Mouse (Mus musculus) kidney, postnatal 0 days (tissue): ENCODE data around the gene Lyg1. TPM values are rescaled to one million over a fixed set of nuclear protein-coding genes. Genes with fewer than 3 reads are reported as not detected.

ENCODE experiments used
- ATAC-seq: fragments of 200-750 bp; cut with Nextera tagmentation; replicated peaks from 2 replicates; pipeline ENCODE4 v1.8.0; 2017; ENCODE audit warnings: low read depth, moderate number of reproducible peaks, moderate TSS enrichment, moderate library complexity; ENCODE audit not compliant: low FRiP score
- DNase-seq: peaks from one replicate; pipeline ENCODE4 v3.0.0-alpha.2; 2016; ENCODE audit warnings: low spot score
- H3K27ac ChIP-seq: fragments of 300-500 bp; sonication (generic); 2 replicates; pipeline ENCODE4 v1.5.1; 2014; ENCODE audit warnings: mild to moderate bottlenecking
- H3K27me3 ChIP-seq: fragments of 300-500 bp; sonication (generic); 2 replicates; pipeline ENCODE4 v1.6.1; 2014; ENCODE audit warnings: low read length, mixed read lengths; ENCODE audit not compliant: insufficient read depth
- H3K36me3 ChIP-seq: fragments of 300-500 bp; sonication (generic); 2 replicates; pipeline ENCODE4 v1.6.1; 2014; ENCODE audit warnings: low read length, mixed read lengths; ENCODE audit not compliant: insufficient read depth
- H3K4me1 ChIP-seq: fragments of 300-500 bp; sonication (generic); replicated peaks from 2 replicates; pipeline ENCODE4 v1.6.1; 2014; ENCODE audit warnings: antibody characterized with exemption, low read length, mixed read lengths; ENCODE audit not compliant: insufficient read depth
- H3K4me2 ChIP-seq: fragments of 300-500 bp; sonication (generic); 2 replicates; pipeline ENCODE4 v1.6.1; 2014; ENCODE audit warnings: mild to moderate bottlenecking, low read length, moderate library complexity, mixed read lengths
- H3K4me3 ChIP-seq: fragments of 300-500 bp; sonication (generic); replicated peaks from 2 replicates; pipeline ENCODE4 v1.5.1; 2014; ENCODE audit warnings: low read depth, low read length
- H3K9ac ChIP-seq: fragments of 300-500 bp; sonication (generic); 2 replicates; pipeline ENCODE4 v1.6.1; 2014; ENCODE audit warnings: low read depth, low read length
- H3K9me3 ChIP-seq: fragments of 300-500 bp; sonication (generic); replicated peaks from 2 replicates; pipeline ENCODE4 v1.6.1; 2016; ENCODE audit warnings: low read length, inconsistent platforms, mixed read lengths
- CTCF ChIP-seq: IDR thresholded peaks from 2 replicates; pipeline ENCODE4 v1.5.1; 2016; ENCODE audit warnings: antibody characterized with exemption, low read depth, mild to moderate bottlenecking, moderate library complexity
- WGBS: fragments of 180-500 bp; shearing (Covaris S2); extraction: QIAGEN DNeasy Blood & Tissue Kit; methylation state at CpG from one replicate; pipeline ENCODE4 v1.1.7; 2014; 5-methylcytosine and 5-hydroxymethylcytosine counted together
- polyA plus RNA-seq: library from polyadenylated mRNA; unstranded; fragments of >200 nt; fragmentation: Nextera tagmentation; extraction: Ambion mirVana; gene quantifications from 2 replicates; pipeline ENCODE4 v1.2.1, GENCODE M21; 2015

Gene Lyg1
- polyA plus RNA-seq, 1 experiment from 2014 or later: not detected

DNA sequence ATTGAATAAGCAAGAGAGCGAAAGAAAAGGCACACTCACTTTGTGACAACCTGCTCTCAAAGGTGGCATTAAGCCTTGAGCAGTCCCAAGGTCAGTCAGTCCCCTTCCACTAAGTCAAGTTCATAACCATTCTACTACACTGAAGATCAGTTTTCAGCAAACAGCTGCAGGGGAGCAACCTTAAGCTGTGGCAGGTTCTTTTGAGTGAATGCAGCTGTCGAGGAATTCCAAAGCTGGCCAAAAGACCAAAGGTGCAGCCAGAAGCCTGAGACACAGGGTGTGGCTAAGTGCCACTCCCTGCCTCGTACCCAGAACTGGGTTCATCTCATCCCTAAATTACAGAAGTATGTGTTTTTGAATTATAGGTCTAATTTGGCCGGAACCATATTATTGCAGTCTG is 57.7 kb downstream of the Lyg1 start:
- ATAC-seq: no peak
- no peak overlapping the region for H3K27ac ChIP-seq
- no peaks in the 10 kb centered on the region for H3K9me3 ChIP-seq
- no peak overlapping the region for H3K9ac ChIP-seq
- no peak for DNase-seq
- H3K27me3 ChIP-seq: no peaks in the 10 kb centered on the region
- no peak overlapping the region for H3K4me3 ChIP-seq
- 57% methylated on average over 4 of the region's 4 CpGs for WGBS
- H3K4me2 ChIP-seq: no peak overlapping the region
- no peak for TF ChIP-seq CTCF
- H3K36me3 ChIP-seq: peaks cover 24% of the 10 kb centered on the region
- no peaks in the 10 kb centered on the region for H3K4me1 ChIP-seq

Other genes with a start within 250 kb of the Lyg1 start
- 2.1 and 2.4 TPM in 2 replicates for gene 2010300C02Rik, start 237.7 kb downstream of the Lyg1 start, polyA plus RNA-seq
- gene Tsga10, start 91.3 kb downstream of the Lyg1 start, polyA plus RNA-seq: 4.9 and 5.3 TPM in 2 replicates
- 10.0 and 10.6 TPM in 2 replicates for gene Lipt1, start 86.0 kb downstream of the Lyg1 start, polyA plus RNA-seq
- 25.4 and 26.5 TPM in 2 replicates for gene Mitd1, start 67.3 kb downstream of the Lyg1 start, polyA plus RNA-seq
- 295 and 316 TPM in 2 replicates for gene Mrpl30, start 67.3 kb downstream of the Lyg1 start, polyA plus RNA-seq
- gene Lyg2, start 41.3 kb downstream of the Lyg1 start, polyA plus RNA-seq: not detected in 2 replicates
- gene Txndc9, start 40.1 kb upstream of the Lyg1 start, polyA plus RNA-seq: 135 and 140 TPM in 2 replicates
- gene Eif5b, start 40.3 kb upstream of the Lyg1 start, polyA plus RNA-seq: 21.8 and 22.3 TPM in 2 replicates
- 12.5 and 13.9 TPM in 2 replicates for gene Rev1, start 172.0 kb upstream of the Lyg1 start, polyA plus RNA-seq